Mouse (Mus musculus) cerebellum, adult 2 months (tissue): Measurements from ENCODE around the gene Tram2. TPM values are rescaled to one million over a fixed set of nuclear protein-coding genes. Genes with fewer than 3 reads are reported as not detected.

ENCODE experiments used
- DNase-seq, 2 experiments: peaks; one replicate each; pipeline ENCODE4 v3.0.0; 2021
- H3K27ac ChIP-seq: fragments of 200-500 bp; 2 replicates; pipeline ENCODE4 v1.5.1; 2012; ENCODE audit warnings: low read length, control low read depth, inconsistent platforms; ENCODE audit not compliant: insufficient read depth
- H3K27me3 ChIP-seq: fragments of 200-500 bp; 2 replicates; pipeline ENCODE4 v1.6.1; 2012; ENCODE audit warnings: inconsistent platforms, mild to moderate bottlenecking, low read length, moderate library complexity; ENCODE audit not compliant: control insufficient read depth, insufficient read depth
- H3K4me1 ChIP-seq: fragments of 200-500 bp; 2 replicates; pipeline ENCODE4 v1.6.1; 2011; ENCODE audit warnings: low read length; ENCODE audit not compliant: control insufficient read depth, insufficient read depth
- H3K4me3 ChIP-seq: fragments of 200-500 bp; replicated peaks from 2 replicates; pipeline ENCODE3; 2011; ENCODE audit warnings: mild to moderate bottlenecking, low read depth, low read length, control low read depth; ENCODE audit not compliant: insufficient read depth
- CTCF ChIP-seq: fragments of 200-500 bp; IDR thresholded peaks from 2 replicates; pipeline ENCODE4 v1.5.1; 2011; ENCODE audit warnings: low read depth, mild to moderate bottlenecking, control low read depth, low read length, moderate library complexity, borderline replicate concordance; ENCODE audit not compliant: insufficient read depth
- POLR2A ChIP-seq: fragments of 200-500 bp; IDR thresholded peaks from 2 replicates; pipeline ENCODE4 v1.6.1; 2011; ENCODE audit warnings: low read length, control low read depth, borderline replicate concordance; ENCODE audit not compliant: insufficient read depth
- WGBS: fragments of 180-500 bp; shearing (Covaris S2); methylation state at CpG from one replicate; pipeline ENCODE4 v1.1.7; 2018; 5-methylcytosine and 5-hydroxymethylcytosine counted together
- polyA plus RNA-seq: library from polyadenylated mRNA; depleted of rRNA; stranded (reverse); fragments of >200 nt; gene quantifications from 2 replicates; pipeline ENCODE4 v1.2.3, GENCODE M21; 2012

Gene Tram2
- polyA plus RNA-seq, 1 experiment = 0.93 TPM

GRCm38 (mm10) chr1:21025203-21025602 is 53.8 kb downstream of the Tram2 start:
- H3K27me3 ChIP-seq = no peaks in the 10 kb centered on the region
- WGBS = 92% methylated on average over 5 of the region's 5 CpGs
- no peaks in the 10 kb centered on the region for H3K4me1 ChIP-seq
- DNase-seq = no peak
- no peak overlapping the region for H3K27ac ChIP-seq
- no peak overlapping the region for H3K4me3 ChIP-seq
- TF ChIP-seq POLR2A (no peak), CTCF (no peak)

- no peak overlapping the region for H3K4me3 ChIP-seq
- no peaks in the 10 kb centered on the region for H3K27me3 ChIP-seq
- DNase-seq = no peak
- WGBS = 91% methylated on average over 3 of the region's 3 CpGs
- no peak for TF ChIP-seq CTCF
- TF ChIP-seq POLR2A = no peak
- H3K4me1 ChIP-seq = no peaks in the 10 kb centered on the region
- H3K27ac ChIP-seq = no peak overlapping the region
These were observed 55.9 kb downstream of the Tram2 start for GRCm38 (mm10) chr1:21023101-21023500.

GRCm38 (mm10) chr1:21014463-21014862 is 64.6 kb downstream of the Tram2 start:
- WGBS = 21% methylated on average over 8 of the region's 8 CpGs
- Histone ChIP-seq H3K27ac (no peak overlapping the region), H3K27me3 (no peaks in the 10 kb centered on the region), H3K4me1 (no peaks in the 10 kb centered on the region), H3K4me3 (no peak overlapping the region)
- TF ChIP-seq CTCF (no peak), POLR2A (no peak)
- DNase-seq = peak in 1 of 2 experiments; percentile 9

- no peaks in the 10 kb centered on the region for H3K27me3 ChIP-seq
- WGBS = 85% methylated on average over 6 of the region's 6 CpGs
- TF ChIP-seq CTCF (no peak), POLR2A (no peak)
- H3K27ac ChIP-seq = no peak overlapping the region
- no peak overlapping the region for H3K4me3 ChIP-seq
- DNase-seq = no peak
- H3K4me1 ChIP-seq = no peaks in the 10 kb centered on the region
These were observed 68.7 kb downstream of the Tram2 start for GRCm38 (mm10) chr1:21010282-21010800.

GRCm38 (mm10) chr1:21008891-21009290 is 70.1 kb downstream of the Tram2 start:
- no peaks in the 10 kb centered on the region for H3K27me3 ChIP-seq
- DNase-seq = no peak
- no peak overlapping the region for H3K27ac ChIP-seq
- TF ChIP-seq POLR2A (no peak), CTCF (no peak)
- 60% methylated on average over 4 of the region's 4 CpGs for WGBS
- H3K4me1 ChIP-seq = no peaks in the 10 kb centered on the region
- H3K4me3 ChIP-seq = no peak overlapping the region

- H3K4me1 ChIP-seq = peaks cover under 1% of the 10 kb centered on the region; the same call in 1 of the 2 replicates
- H3K27me3 ChIP-seq = no peaks in the 10 kb centered on the region
- TF ChIP-seq CTCF = no peak
- no peak for TF ChIP-seq POLR2A
- H3K4me3 ChIP-seq = no peak overlapping the region
- H3K27ac ChIP-seq = no peak overlapping the region
- DNase-seq = no peak
- 86% methylated on average over 7 of the region's 7 CpGs for WGBS
These were observed 70.9 kb downstream of the Tram2 start for GRCm38 (mm10) chr1:21007941-21008701.

- DNase-seq = no peak
- H3K4me3 ChIP-seq = no peak overlapping the region
- WGBS = 73% methylated on average over 5 of the region's 5 CpGs
- H3K27me3 ChIP-seq = no peaks in the 10 kb centered on the region
- no peak for TF ChIP-seq POLR2A
- no peak for TF ChIP-seq CTCF
- H3K27ac ChIP-seq = no peak overlapping the region
- H3K4me1 ChIP-seq = peaks cover 10% of the 10 kb centered on the region
These were observed 72.3 kb downstream of the Tram2 start for GRCm38 (mm10) chr1:21006775-21007174.

GRCm38 (mm10) chr1:21004596-21004995 is 74.4 kb downstream of the Tram2 start:
- peaks cover 10% of the 10 kb centered on the region for H3K4me1 ChIP-seq
- no peak for DNase-seq
- no peak overlapping the region for H3K4me3 ChIP-seq
- WGBS = 88% methylated on average over 8 of the region's 8 CpGs
- no peak for TF ChIP-seq CTCF
- no peak for TF ChIP-seq POLR2A
- H3K27ac ChIP-seq = no peak overlapping the region
- no peaks in the 10 kb centered on the region for H3K27me3 ChIP-seq
